Mouse (Mus musculus) kidney, postnatal 10 days (tissue): ENCODE data around the gene Fancl.
"Not testable (repeated sequence)": the region's sequence is repeated elsewhere in the genome, so short reads cannot be mapped to it uniquely, and the experiment has no call there.

Experiments
- DNase-seq: peaks from one replicate; pipeline ENCODE4 v3.0.0; 2021; ENCODE audit warnings: mixed read lengths

Fancl gene

DNA sequence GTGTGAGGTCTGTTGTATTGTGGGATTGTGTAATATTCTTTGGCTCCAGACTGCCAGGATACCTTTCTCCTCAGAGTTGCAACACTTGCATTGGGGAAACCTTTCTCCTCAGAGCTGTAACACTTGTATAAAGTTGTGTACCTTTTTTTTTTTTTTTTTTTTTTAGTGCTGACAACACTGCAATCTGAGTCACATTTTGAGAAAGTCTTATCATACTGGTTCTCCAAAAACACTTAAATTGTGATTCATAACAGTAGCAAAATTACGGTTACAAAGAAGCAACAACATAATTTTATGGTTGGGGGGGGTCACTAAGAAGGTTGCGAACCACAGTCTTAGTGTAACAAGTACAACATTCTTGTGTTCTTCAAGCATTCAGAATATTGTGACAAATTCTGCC lies at the start of gene Fancl:
TSS of gene Fancl (plus strand) at position 165 of the 400 bp plus-strand sequence.
- DNase-seq: no peak

DNA sequence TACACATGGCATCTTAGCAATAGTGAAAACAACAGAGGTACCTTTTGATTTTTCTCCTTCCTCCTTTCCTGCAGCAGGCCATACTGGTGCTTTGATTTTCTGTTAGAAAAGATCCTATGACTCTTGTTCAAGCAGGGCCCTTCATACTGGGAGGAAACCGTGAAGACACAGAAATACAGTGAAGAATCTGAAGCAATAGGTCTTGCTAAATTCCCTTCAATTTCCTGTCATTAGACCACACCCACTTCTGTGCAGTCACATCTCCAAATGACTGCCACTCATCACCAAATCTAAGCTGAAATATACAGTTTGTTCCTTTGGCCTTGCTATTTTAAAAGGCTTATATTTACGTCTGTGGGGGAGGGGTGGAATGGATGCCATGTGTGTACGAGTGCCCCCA lies 49.1 kb upstream of the Fancl start:
- DNase-seq: no peak

DNA sequence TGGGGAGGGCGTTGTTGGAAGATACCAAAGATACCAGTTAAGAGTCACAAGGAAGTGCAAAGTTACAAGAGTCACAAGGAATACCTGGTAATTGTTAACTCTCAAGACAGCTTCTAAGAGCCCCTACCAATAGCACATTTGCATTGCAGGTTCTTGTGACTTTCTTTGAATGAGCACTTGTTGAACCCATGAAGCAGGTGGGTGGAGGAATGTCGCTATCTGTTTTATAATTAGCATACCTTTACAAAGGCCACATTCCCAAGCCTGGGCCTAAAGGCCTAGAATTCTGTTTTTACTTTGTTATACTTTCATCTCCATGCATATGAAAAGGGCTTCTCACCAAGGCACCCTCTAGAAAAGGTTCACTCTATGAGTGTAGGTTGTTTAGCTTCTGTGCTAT lies 15.8 kb upstream of the Fancl start:
- DNase-seq: not testable (repeated sequence)

DNA sequence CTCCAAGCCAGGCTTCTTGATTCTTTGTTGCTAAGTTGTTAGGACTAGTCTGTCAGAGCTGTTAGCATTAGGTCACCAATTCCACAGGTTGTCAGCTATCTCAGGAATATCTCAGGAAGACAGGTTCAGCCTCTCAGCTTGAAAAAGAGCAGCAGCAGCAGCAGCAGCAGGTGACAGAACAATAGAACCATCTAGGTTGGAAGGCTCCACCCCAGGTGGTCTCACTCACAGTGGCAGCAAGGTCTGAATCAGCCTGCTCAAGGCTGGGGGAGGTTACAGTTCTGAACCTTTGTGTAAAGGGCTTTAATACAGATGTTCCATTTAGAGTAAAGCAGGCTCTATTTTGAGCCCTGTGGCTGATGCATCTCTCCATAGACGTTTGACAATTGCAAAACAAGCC lies 14.0 kb upstream of the Fancl start:
- not testable (repeated sequence) for DNase-seq

DNA sequence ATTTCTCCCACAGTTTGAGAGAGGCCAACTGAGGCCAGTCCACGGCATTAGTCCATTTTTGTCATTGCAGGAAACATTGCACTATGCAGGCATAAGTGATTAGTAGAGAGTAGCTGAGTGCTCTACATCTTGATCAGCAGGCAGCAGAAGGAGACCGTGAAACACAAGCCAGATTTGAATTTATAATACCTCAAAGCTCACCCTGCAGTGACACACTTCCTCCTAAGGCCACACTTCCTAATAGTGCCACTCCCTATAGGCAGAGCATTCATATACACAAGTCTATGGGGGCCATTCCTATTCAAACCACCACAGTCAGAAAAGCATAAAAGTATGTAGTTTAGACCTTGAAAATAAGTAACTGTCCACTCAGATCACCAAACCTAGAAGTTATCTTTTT lies 11.8 kb upstream of the Fancl start:
- no peak for DNase-seq

DNA sequence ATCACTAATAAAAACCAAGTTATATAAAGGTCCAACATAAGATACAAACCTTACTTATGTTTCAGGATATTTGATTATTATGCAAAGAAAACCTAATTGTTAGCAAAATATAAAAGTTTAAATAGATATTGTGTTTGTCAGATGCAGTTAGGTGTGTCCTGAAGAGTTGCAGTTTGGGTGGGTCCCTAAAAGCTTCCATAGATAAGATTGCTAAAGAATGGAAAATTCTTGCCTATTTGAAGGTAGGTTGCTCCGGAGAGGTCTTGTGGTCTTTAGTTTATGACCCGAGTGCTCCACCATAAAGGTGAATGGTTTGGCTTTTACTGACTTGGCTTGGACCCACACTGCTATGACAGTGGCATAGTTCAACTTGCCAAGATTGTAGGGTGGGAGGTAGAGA lies 7.9 kb upstream of the Fancl start:
- no peak for DNase-seq

DNA sequence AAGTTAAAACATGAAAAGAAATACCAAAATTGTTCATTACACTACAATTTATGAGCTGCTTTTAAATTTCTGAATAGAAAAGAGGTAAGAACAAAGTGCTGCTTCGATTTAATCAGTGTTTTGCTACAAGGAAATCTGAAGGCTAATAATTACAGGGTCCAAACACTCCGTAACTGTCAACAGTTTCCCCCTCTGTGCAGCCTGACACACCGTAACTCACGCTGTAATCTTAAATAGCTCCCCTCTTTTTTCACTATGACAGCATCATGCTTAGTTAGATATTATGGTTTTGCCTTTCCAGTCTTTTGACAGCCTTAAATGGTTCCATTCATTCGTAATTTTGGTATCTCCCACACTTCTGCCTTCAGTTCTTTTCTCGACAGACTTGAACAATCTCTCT lies 4.4 kb upstream of the Fancl start:
- no peak for DNase-seq

DNA sequence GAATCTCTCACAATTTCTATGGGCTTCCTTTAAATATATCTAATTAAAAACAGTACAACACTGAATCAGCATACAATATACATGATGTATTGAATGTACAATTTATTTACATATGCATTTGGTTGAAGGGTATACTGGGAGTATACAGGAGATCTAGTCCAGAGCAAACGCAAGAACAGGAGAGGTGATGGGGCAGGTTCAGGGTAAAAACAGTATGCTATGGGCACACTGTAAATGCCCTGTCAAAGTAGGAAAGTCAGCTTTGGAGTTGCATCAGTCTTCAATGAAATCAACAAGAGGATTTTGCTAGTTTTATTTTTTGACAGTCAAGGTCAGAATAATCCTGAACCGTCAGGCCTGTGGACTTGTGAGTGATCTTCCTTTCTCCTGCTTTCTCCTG lies 743 bp downstream of the Fancl start:
- DNase-seq: no peak

DNA sequence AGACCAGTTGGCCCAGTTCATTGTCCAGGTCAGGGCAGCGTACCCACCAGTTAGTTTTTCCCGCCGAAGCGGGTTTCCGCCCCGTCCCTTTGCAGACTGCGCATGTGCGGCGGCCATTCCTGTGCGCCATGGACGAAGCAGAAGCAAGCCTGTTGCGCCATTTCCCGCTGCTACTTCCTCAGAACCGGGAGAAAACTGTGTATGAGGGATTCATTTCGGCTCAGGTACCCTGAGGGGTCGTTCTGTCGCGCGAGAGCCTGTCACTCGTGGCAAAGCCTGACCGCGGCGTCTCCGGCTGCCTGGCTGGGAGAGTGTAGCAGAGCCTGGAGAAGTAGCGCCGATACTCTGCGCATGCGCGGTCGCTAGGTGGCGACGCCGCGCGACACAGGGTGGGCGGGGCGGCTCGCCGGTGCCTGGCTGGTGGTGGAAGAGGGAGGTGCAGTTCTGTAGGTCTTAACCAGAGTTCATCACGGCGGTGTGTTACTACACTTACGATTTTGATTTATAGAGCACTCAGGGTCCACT lies 1.2 kb downstream of the Fancl start:
- peak; percentile 95 for DNase-seq

DNA sequence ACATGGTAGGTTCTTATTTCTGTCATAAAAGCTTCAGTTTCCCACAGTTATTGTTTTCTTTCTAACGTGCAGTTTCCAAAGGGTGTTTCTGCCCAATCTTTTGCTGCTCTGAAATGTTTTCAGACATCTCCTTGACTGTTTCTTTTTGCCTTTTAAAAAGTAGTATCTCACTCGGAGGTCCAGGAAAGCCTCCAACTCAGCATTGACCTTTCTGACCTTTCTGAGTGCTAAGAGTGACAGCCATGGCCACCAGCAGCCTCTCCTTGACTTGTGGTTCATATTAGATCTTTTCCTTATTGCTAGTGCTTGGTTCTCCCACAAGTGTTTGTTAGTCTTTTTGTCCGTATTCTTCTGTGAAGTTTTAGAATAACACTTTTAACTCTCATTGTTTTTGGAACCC lies 9.6 kb downstream of the Fancl start:
- DNase-seq: peak; percentile 9

DNA sequence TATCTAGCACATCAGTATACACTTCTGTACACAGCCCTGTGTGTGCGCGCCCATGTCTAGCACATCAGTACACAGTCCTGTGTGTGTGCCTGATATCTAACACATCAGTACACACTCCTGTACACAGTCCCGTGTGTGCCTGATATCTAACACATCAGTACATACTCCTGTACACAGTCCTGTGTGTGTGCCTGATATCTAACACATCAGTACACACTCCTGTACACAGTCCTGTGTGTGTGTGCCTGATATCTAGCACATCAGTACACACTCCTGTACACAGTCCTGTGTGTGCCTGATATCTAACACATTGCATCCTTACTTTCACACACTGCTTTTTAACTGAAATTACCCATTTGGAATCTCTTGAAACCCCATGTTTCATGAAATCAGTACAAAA lies 27.0 kb downstream of the Fancl start:
- no peak for DNase-seq

DNA sequence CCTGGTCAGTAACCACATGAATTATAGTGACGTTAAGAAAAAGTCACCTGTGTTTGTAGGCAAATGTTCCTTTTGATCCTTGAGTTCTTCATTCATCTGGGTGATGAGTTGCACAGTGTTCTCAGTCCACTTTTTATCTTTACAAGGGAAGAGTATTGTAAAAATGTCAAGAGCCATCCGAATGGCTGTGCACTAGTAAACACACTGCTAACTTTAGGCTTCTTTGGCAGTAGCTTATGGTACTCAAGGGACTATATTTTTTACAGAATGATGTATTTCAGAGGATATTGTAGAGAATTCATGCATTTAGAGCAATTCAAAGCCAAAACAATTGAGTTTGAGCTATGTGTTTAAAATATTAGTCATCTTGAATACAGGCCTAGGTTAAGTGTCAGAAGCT lies 35.5 kb downstream of the Fancl start:
- DNase-seq: no peak

DNA sequence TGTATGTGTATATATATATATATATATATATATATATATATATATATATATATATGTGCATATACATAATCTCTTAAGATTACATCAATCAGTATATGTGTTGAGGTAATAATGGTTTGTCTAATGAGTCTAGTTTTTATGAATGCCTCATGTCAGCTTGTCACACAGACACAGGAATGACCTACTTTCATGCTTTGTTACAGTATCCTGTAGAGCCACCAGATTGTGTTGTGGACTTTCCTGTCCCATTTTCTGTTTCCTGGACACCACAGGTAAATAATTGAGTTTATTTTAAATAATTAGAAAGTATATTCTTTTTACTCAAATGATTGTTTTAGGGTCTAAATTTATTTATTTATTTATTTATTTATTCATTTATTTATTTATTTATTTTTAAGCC lies 48.3 kb downstream of the Fancl start:
- DNase-seq: no peak

DNA sequence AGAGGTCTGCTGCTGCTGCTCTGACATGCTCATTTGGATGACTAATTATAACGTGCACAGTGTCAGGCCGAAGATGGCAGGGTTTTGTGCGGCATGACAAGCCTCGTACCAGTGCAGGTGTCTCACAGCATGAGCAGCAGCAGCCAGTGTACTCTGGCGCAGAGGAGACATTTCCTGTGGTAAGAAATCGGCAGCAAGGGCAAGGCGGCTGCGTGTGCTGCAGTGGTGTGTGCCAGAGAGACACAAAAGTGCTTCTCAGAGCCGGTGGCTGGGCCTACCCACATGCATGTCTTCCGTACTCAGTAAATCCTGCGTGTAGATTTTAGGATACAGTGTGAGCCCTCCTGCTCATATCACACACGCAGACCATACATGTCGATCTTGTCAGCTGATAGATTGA lies 51.9 kb downstream of the Fancl start:
- DNase-seq: no peak

DNA sequence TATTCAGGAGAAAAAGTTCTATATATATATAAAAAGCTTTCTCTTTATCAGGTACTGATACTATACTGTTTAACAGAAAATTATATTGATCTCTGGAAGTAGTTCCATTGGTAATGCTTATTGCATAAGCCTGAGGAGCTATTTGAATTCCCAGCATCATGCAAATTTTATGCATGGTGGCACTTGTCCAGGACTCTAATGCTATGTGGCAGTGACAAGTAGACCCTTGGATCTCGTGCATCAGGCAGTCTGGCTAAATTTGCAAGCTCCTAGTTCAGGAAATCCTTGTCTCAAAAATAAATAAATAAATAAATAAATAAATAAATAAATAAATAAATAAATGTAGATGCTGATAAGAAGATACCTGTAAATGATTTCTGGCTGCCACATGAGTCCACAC lies 55.2 kb downstream of the Fancl start:
- DNase-seq: no peak

DNA sequence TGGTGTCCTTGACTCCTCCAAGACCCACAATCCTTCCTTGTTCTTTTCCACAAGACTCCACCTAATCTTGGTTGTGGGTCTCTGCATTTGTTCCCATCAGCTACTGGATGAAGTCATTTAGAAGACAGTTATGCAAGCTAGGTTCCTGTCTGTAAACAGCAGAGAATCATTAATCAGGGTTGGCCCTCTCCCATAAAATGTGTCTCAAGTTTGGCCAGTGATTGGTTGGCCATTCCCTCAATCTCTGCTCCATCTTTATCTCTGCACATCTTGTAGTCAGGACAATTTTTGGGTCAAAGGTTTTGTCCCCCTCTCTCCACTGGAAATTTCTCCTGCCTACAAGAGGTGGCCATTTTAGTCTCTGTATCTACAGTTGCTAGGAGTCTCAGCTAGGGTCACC lies 58.4 kb downstream of the Fancl start:
- DNase-seq: no peak

DNA sequence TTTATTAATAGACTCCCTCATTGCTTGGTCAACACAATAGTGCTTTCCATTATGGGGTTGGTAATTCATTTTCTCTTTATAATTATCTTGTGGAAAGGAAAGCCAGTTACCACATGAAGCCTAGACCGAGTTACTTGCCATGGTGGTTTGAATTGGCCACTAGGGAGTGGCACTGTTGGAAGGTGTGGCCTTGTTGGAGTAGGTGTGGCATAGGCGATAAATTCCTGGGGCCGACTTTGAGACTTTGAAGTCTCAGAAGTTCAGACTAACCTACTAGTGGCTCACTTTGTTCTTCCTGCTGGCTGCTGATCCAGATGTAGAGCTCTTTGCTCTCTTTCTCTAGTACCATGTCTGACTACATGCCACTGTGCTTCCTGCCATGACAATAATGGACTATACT lies 63.9 kb downstream of the Fancl start:
- no peak for DNase-seq

DNA sequence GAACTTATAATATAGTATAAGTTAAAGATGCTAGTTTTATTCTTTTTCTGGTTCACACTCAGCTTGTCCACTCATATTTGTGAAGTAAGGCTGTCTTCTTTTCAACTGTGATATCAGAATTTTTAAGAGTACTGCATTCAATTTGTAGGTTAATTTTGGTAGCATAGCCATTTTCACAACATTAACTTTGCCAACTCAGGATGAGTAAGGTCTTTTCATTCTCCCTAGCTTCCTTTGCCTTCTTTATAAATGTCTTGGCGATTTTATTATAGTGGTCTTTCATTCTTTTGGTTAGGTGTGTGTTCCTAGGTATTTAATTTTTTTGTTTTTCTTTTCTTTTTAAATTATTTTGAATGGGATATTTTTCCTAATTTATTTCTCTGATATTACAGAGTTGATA lies 64.7 kb downstream of the Fancl start:
- no peak for DNase-seq

DNA sequence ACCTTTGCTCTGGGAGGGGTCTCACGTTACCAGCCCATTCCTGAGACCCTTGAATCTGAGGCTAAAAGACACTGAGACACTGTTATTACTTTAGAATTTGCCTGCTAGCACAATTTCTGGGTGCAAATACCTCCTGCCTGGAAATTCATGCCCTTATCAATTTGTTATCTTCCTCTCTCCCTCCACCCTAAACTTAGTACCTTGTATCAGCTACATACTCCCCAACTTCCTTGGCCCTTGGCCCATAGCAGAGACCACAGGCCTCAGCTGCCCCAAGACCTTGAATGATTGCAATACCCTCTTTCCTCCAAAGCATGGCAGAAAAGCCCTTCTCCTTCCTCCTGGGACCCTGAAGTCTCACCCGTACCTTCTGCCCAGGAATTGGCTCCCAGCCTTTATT lies 65.3 kb downstream of the Fancl start:
- no peak for DNase-seq

DNA sequence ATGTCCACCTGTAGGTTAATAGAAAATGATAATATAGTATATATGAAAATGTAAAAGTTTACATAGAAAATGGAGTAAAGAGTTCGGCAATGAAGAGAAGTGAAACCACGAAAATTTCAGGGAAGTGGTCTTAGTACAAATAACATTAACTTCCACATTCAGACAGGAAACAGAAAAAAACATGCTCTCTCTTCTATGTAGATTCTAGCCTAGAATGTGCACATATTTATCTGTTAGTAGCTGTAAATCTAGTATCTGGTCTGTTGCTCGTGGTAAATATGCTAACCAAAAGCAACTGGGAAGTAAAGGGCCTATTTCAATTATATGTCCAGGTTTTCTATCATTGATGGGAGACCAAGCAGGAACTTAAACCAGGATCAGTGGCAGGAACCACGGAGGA lies 66.8 kb downstream of the Fancl start:
- DNase-seq: no peak

DNA sequence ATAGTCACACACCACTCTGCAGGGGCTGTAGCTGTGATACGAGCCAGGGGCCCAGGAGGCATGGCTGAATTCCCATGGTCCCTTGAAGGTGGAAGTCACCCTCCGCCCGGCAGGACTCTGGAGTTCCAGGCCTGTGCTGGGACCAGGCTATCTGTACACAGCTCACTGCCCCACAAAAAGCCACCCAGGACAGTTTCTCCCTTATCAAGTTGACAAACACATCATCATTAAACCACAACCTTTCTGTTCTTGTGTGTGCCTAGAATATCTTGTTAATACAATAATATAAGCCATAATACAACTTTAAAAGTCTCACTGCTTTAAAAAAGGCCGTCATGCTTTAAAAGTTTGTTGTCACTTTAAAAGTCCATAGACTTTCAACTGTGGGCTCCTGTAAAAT lies 68.1 kb downstream of the Fancl start:
- DNase-seq: no peak

DNA sequence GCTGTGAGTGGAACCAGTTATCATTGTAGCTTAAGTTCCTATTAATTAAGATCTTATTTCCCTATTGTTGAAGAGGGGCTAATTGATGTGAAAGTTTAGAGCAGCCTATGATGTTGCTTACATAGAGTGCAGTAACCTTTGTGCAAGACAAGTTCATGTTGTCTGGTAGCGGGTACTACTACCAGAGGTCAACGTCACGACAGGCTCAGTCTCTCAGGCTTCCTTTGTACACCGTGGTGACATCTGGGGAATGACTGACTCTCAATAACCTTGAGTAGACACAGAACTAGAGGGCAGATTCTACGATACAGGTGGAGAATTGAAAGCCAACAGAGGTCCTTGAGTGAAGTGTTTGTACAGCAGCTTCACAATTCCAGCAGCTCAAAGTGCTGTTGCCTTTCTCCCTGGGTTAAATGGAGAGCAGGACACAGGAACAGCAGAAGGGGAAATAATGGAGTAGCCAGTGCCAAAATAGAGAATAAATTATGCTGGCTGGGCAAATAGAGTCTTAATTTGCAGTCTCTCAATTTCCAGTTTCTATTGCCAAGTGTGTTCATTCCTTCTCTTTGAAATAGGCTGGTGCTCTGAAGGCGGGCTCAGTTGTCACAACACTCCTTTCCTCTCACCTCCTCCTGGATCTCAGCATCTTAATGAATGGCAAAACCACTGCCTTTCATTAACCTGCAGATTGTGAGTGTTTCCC lies 91.3 kb downstream of the Fancl start:
- DNase-seq: no peak

DNA sequence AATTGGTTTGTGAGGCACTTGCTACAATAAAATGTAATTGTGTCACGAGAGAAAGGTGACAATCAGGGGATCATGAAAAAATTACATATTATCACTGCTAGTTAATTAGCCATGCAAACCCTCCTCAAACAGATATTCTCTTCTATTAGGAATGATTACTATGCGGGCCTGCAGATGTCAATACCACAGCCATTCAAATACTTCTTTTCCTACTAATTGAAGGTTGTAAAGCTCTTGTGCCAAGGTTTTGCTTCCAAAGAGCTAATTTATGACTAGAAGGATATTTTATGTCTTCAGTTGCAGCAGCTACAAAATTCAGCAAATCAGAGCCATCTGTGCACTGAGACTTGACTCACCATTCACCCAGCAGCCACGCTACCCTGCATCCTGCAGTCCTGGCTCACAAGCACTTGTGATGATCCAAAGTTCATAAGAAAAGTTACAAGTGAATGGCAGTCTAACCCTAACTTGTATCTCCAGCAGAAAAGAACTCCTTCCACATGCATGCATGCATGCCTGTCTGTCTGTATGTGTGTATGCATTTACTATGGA lies 95.8 kb downstream of the Fancl start:
- DNase-seq: no peak

DNA sequence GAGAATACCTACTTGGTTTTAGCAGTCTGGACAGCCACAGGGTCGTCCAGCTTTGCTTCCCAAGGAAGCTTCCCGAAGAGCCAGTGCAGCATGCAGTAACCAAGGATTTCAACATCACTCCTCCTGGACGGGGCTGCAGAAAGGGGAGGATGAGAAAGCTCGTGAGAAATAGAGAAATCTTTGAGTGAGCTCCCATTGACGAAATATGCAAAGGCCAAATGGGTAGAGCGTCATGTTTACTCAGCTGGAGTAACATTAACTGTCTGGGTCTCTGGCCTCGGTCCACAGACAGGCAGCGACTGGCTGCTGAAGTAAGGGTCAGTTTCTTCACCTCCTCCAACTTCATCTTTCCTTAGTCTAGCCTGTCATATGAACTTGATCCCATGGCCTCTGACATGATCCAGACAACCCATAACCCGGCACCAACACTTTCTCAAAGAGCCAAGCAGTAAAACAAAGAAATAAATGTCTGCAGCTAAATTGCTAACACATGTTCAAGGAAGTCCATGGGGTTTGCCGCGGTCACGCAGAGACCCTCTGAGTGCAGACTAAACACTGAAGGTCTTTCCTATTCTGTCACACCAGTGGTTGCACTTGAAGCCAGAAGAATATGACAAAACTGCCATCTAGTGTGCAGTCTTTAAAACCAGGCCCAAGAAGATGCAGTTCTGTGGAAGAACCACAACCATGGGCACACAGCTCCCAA lies 104.0 kb downstream of the Fancl start:
- peak; percentile 84 for DNase-seq
